Mouse (Mus musculus): Measurements from ENCODE around the gene Itga4.

DNA sequence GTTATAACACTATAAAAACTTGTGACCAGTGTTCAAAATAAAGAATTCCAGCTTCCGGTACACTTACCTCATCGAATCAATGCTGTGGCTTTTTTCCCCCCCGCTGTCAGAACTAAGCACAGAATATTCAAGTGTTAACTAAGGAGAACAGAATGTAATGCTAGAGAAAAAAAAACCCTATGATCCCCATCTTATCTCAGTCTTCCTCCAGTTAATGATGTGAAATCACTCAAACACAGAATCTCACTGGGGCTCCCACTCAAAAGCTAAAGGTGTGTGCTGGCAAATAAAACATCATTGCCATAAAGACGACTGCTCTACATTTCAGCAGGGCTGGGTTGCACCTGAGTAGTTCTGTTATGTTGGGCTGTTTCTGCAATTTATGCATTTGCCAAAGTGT, 16.6 kb downstream of the Itga4 start:
- TF ChIP-seq CTCF (IDR thresholded peaks at IDR 0.05; ENCODE audit: control insufficient read depth, insufficient read depth, insufficient replicate concordance, low read depth, low read length) (no peak), POLR2A (IDR thresholded peaks at IDR 0.05; ENCODE audit: control insufficient read depth, low read depth, low read length) (no peak)
